Mouse (Mus musculus) forelimb bud, embryonic 11.5 days (tissue): ENCODE data around the gene Srsf4.

Experiments
- DNase-seq: peaks from one replicate; pipeline ENCODE4 v3.0.0-alpha.2; 2012; ENCODE audit warnings: low read depth, low spot score

The Srsf4 gene

DNA sequence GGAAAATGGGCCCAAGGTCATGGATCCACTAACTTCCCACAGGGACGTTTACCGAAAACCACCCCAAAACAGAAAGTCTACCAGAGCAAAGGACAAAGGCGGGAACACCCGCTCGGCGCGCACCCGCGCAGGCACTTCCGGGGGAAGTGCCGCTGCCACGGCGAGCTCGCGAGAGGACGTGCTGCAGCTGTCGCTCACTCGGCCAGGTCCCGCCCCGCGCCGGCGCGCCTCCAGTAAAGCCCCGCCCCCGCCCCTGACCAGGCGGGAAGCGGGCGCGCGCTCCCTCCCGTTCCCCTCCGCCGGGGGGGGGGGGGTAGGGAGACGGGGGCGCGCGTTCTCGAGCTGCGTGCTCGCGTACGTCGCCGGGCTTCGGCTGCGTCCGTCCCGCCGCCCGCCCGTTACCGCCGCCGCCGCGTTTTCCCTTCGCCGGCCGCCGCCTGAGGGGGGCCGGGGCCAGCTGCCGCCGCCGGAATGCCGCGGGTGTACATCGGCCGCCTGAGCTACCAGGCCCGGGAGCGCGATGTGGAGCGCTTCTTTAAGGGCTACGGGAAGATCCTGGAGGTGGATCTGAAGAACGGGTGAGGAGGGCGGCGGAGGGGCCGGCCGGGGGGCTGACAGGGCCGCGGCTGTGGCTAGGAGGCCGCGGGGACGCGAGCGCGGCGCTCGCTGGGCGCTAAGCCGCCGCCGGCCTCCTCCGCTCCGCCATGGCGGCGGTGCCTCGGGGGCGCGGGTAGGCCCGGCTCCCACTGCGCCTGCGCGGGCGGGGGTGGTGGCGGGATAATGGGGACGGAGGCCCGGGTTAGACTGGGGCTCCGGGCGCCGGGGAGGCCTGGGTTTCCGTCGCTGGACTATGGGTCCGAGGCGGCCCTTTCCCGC is at the start of gene Srsf4:
Srsf4 (plus strand) TSS at position 325 of the 876 bp plus-strand sequence.
- DNase-seq, result peak; percentile 96

GRCm38 (mm10) chr4:131824939-131825338 is 48.5 kb upstream of the Srsf4 start:
- DNase-seq, result no peak

DNA sequence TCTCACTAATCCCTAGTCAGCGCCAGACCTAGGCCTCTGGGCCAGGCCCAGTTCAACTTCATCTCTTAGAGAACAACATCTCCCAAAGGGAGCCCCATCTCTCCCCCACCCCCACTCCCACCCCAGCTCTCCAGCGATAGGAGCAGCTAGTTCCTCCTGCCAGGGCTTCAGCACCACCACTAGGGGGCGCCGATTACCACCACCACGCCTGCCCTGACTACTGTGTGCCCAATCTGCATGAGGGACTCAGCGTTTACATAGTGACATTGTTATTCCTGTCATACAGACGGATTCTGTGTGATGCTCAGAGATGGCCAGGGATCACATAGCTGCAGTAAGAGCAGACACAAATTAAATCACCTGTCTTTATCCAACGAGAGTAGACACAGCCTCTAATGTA is 47.6 kb upstream of the Srsf4 start:
- DNase-seq, result no peak

DNA sequence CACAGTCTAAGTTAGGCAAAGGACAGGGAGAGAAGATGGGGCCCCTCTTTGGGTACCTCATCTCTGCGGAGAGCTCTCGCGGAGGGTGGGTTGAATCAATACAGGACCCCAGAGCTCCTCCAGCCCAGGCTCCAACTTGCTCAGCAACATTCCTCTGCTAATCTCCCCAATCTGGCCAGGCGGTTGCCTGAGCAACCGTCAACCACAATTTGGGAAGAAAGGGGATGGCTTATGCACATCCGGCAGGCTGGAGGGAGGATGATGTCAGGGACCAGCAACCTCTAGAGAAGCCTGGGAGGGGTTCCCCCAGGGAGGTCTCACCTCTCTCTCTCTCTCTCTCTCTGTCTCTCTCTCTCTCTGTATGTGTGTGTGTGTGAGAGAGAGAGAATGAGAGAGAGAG is 46.5 kb upstream of the Srsf4 start:
- peak; percentile 80 for DNase-seq

DNA sequence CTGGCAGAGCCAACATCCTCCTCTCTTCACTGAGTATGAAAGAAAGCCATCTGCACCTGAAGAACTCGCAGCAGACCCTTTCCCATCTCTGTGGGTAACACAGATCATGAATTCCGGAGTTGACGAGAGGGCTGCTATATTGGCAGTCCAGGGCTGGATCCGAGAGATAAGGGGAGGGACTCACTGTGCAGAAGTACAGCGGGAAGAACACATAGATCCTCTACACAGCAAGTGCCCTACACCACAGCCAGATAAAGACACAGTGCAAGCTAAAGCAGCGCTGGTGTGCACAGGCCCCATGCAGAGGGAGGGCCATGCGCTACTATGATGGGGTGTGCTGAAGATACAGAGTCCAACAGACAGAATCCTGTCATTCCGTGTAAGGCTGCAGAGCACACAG is 44.3 kb upstream of the Srsf4 start:
- DNase-seq, result no peak

DNA sequence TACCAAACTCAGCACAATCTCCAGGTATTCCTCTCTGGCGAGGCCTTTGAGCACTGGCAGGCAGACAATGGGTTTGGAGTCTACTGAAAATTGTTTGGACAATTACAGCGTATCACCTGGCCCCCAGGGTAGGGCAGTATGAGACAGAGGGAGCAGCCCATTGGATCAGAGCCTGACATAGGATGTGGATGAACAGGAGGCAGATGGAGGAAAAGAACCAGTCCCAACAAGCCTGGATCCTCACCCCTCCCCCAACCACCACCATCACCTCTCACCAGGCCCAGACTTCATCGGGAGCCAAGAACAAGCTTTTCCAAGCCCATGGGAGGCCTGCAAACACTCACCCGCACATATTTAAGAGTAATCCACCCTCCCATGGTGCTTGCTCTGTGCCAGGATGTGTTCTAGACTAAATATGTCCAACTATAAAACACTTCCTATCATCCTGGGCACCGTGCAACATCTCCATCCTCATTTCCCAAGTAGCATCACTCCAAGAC is 41.8 kb upstream of the Srsf4 start:
- DNase-seq, result no peak

DNA sequence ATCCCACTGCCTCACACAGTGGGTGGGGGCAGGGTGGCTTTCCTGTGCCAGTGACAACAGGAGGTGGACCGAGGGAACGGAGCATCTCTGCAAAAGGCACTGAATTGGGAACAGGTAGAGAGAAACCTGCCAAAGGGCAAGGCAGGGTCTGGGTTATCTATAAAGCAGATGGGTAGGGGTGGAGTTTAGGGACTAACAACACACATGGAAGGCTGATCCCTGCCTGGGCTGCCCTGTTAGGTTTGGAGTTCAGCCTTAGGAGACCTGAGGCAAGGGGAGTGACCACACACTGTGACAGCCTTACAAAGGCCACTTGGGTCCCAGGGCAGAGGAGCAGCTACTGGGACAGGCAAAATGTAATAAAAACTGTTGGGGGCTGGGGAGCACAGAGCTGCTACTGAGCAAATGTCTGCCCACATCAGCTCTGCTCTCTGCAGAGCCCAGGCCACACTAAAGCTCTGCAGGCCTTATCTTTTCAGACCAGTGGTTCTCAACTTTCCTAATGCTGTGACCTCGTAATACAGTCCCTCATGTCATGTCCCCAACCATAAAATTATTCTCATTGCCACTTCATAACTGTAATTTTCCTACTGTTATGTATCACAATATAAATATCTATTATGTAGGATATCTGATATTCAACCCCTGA is 40.5 kb upstream of the Srsf4 start:
- DNase-seq, result no peak

GRCm38 (mm10) chr4:131833971-131834609 is 39.3 kb upstream of the Srsf4 start:
- no peak for DNase-seq

DNA sequence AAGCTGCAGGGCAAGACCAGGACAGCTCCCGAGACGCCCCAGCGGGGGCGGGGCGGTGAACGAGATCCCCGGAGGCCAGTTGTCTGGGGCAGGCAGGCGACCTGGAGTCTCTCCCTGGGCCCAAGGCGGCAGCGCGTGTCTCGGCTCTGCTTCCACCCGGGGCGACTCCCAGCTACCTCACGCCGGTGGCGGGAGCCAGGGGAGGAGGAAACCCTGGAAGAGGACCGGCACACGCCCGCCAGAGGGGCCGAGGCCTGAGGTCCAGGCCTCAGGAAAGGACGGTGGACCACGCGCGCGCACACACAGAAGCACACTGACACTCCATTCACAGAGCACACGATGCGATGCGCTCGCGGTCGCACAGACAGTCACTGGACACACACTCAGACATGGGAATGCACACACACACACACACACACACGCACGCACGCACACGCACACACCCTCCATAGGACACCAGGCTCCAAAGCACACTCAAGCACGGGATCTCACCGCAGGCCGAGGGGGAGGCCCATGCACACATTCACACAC is 37.0 kb upstream of the Srsf4 start:
- no peak for DNase-seq

DNA sequence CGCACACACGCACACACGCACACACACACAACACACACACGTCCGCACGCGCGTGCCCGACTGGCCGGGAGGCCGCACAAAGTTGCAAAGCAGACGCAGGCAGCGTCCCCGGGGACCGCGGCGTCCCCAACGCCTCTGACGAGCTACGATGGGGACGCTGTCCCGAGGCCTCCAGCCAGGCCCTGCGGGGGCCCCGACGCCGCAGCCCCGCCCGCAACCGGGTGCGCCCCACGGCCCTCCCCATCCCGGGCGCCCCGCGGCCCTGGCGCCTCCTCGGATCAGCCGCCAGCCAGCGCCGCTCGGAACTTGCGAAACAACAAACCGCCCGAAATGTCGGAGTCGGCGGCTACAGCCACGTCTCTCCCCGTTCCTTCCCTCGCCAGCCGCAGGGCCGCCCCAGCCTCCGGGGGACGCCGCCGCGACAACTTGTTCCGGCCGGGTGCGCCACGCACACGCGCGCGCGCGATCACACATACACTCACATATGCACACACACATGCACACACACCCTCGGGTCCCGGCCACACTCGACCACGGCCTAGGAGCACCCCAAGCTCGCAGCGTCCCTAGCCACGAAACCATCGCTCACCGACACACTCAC is 36.4 kb upstream of the Srsf4 start:
- DNase-seq, result no peak

GRCm38 (mm10) chr4:131837872-131838524 is 35.4 kb upstream of the Srsf4 start, which contains the start of gene Ptpru:
TSS of gene Ptpru (minus strand) at chr4:131838288.
- peak; percentile 82 for DNase-seq

- peak; percentile 92 for DNase-seq
Measured at GRCm38 (mm10) chr4:131843290-131843743, 30.1 kb upstream of the Srsf4 start, which contains the start of gene Mecr. TSS of gene Mecr (plus strand) at chr4:131843470.

DNA sequence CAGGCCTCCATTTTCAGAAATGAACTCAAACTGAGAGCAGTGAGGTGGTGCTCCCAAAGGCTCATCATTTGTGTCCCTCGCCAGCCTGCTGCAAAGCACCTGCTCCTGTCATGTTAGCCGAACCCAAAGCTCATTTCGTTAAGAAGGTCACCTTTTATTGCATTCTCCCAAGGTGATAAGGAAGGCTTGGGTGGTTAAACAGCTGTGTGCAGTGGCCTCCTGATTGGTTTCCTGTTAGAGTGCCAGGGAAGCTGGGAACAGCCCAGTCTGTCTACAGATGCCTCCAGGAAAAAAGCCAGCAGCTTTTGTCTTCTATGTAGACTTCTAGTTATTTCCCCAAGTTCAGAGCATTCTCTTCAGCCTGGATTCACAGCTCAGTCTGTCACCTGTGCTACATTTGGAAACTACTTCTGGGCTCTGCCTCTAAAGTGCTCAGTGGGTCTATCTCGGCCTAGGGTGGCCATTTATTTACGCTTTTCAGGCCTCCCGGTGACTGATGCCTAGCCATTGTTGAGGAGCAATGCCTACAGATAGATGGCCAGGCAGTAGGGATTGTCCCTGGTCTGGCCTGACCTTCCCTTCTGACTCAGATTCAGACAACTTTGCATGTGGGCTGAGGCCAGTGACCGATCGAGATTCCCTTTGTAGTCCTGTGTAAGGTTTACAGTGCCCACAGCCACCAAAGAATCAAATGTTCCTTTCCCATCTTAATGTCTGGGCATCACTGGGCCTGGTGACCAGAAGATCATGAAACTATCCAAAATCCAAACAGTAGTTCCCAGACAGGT is 27.2 kb upstream of the Srsf4 start:
- no peak for DNase-seq

GRCm38 (mm10) chr4:131848082-131848481 is 25.3 kb upstream of the Srsf4 start:
- peak; percentile 48 for DNase-seq

DNA sequence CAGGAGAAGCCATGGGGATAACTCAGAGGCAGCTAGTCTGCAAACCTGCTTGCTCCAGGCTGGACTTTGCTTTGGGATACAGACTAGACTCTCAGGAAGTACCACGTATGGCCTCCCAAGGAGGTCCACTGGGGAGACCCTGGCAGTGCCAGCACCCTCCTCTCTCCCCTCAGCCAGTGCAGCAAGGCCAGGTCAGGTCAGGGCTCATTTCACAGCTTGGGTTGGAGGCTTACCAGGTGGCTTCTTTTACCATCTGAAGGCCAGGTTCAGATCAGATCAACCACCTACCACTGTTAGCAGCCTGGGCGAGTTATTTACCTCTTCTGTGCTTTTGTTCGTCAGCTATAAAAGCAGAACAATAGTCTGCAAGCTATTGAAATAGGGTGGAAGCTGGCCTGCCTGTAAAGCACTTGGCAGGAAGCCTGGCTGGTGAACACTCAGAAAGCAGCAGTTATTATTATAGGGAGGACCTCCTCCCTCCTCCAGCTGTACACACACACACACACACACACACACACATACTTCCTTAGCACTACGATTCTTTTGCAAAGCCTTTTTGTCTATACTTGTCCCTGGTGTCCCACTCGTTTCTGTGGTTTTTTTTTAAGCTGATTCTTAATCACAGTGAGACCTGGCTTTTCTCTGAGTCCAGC is 23.3 kb upstream of the Srsf4 start:
- DNase-seq, result no peak

DNA sequence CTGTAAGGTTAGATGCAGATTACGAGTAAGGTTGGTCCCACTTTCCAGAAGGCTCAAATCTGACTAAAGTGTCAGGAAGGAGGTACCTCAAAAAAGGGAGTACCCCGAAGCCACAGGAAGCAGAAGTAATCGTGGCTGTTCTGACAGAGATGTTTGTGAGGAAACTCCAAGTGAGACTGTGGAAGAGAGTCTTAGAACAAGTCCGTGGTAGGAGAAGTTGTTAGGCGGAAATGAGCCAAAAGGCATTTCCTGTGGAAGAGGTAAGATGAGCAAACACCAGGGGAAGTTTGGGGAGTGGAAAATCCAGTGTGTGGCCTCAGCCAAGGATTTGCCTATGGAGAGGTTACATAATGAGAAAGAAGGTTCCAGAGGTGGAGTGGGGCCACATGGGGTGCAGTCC is 18.5 kb upstream of the Srsf4 start:
- DNase-seq, result no peak

GRCm38 (mm10) chr4:131860492-131861340 is 12.7 kb upstream of the Srsf4 start:
- DNase-seq, result peak; percentile 76

DNA sequence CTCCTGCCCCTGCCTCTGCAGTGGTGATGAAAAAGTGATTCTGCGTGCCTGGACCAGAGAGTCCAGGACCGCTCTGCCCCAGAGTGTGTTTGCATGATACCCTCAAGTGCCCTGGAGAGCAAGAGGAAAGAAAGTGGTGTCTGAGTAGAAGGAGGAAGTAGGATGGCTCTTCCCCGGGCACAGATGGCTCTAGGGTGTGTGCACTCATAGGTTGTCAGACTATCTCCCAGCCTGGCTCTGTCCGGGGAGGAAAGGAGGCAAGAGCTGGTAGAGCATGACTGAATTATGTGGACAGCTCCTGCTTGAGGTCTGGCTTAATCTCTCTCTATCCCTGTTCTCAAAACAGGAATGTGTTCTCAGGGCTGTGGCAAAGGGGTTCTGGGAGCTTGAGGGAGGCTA is 12.1 kb upstream of the Srsf4 start:
- no peak for DNase-seq
